Mouse (Mus musculus) embryonic facial prominence, embryonic 13.5 days (tissue): ENCODE measurements around the gene Cyth2. TPM values are rescaled to one million over a fixed set of nuclear protein-coding genes. Genes with fewer than 3 reads are reported as not detected.

Experiments
- polyA plus RNA-seq: library from polyadenylated mRNA; unstranded; fragments of >200 nt; fragmentation: Nextera tagmentation; extraction: Ambion mirVana; gene quantifications from 2 replicates; pipeline ENCODE4 v1.2.1, GENCODE M21; 2015

Gene Cyth2
- polyA plus RNA-seq, 1 experiment from 2014 or later: 138 TPM

Other genes with a start within 250 kb of the Cyth2 start
- gene Bcat2, start 244.4 kb downstream of the Cyth2 start, polyA plus RNA-seq: 67.1 and 68.4 TPM in 2 replicates
- gene Fgf21, start 199.1 kb downstream of the Cyth2 start, polyA plus RNA-seq: 0.39 and 0.96 TPM in 2 replicates
- 1.9 and 2.3 TPM in 2 replicates for gene Fut1, start 197.3 kb downstream of the Cyth2 start, polyA plus RNA-seq
- gene Izumo1, start 192.8 kb downstream of the Cyth2 start, polyA plus RNA-seq: 0.27 and 0.39 TPM in 2 replicates
- 8.0 and 8.8 TPM in 2 replicates for gene Rasip1, start 187.1 kb downstream of the Cyth2 start, polyA plus RNA-seq
- gene Mamstr, start 174.6 kb downstream of the Cyth2 start, polyA plus RNA-seq: 5.2 and 7.8 TPM in 2 replicates
- 0.45 and 0.54 TPM in 2 replicates for gene Fut2, start 148.2 kb downstream of the Cyth2 start, polyA plus RNA-seq
- gene Ntn5, start 130.6 kb downstream of the Cyth2 start, polyA plus RNA-seq: 5.4 and 5.7 TPM in 2 replicates
- gene Sec1, start 120.2 kb downstream of the Cyth2 start, polyA plus RNA-seq: 6.3 and 6.8 TPM in 2 replicates
- gene Car11, start 114.7 kb downstream of the Cyth2 start, polyA plus RNA-seq: 15.2 and 17.3 TPM in 2 replicates
- 7.8 and 10.2 TPM in 2 replicates for gene Dbp, start 109.5 kb downstream of the Cyth2 start, polyA plus RNA-seq
- 936 and 1,128 TPM in 2 replicates for gene Rpl18, start 99.1 kb downstream of the Cyth2 start, polyA plus RNA-seq
- gene Sphk2, start 96.6 kb downstream of the Cyth2 start, polyA plus RNA-seq: 34.4 and 34.9 TPM in 2 replicates
- gene Fam83e, start 93.4 kb downstream of the Cyth2 start, polyA plus RNA-seq: 1.4 and 1.5 TPM in 2 replicates
- gene Spaca4, start 88.8 kb downstream of the Cyth2 start, polyA plus RNA-seq: not detected in 2 replicates
- gene Lmtk3, start 30.8 kb downstream of the Cyth2 start, polyA plus RNA-seq: 4.1 and 4.2 TPM in 2 replicates
- 7.7 and 8.4 TPM in 2 replicates for gene Sult2b1, start 29.9 kb downstream of the Cyth2 start, polyA plus RNA-seq
- gene Kcnj14, start 10.2 kb upstream of the Cyth2 start, polyA plus RNA-seq: 2.2 TPM in 2 replicates
- 62.7 and 74.0 TPM in 2 replicates for gene Grwd1, start 16.4 kb upstream of the Cyth2 start, polyA plus RNA-seq
- 62.6 and 74.4 TPM in 2 replicates for gene Kdelr1, start 58.2 kb upstream of the Cyth2 start, polyA plus RNA-seq
- gene Grin2d, start 63.8 kb upstream of the Cyth2 start, polyA plus RNA-seq: 0.56 and 0.72 TPM in 2 replicates
- 0.41 TPM in 1 of 2 replicates, not detected in the other for gene Syngr4, start 82.1 kb upstream of the Cyth2 start, polyA plus RNA-seq
- gene Tmem143, start 82.4 kb upstream of the Cyth2 start, polyA plus RNA-seq: 7.1 and 7.2 TPM in 2 replicates
- 199 and 213 TPM in 2 replicates for gene Emp3, start 106.8 kb upstream of the Cyth2 start, polyA plus RNA-seq
- 2.4 and 3.2 TPM in 2 replicates for gene Ccdc114, start 109.5 kb upstream of the Cyth2 start, polyA plus RNA-seq
- 0.25 TPM in 2 replicates for gene Abcc6, start 215.7 kb upstream of the Cyth2 start, polyA plus RNA-seq
- 28.4 and 33.8 TPM in 2 replicates for gene Nomo1, start 219.1 kb upstream of the Cyth2 start, polyA plus RNA-seq